Mouse (Mus musculus): ENCODE measurements at regions not wholly inside any gene's neighbourhood (a gene's known extent, or its start where the extent isn't known, plus 50 kb on each side); places are given as distances from the start of the nearest gene placed in this dataset.
"Not testable (repeated sequence)": the region's sequence is repeated elsewhere in the genome, so short reads cannot be mapped to it uniquely, and the experiment has no call there.

DNA sequence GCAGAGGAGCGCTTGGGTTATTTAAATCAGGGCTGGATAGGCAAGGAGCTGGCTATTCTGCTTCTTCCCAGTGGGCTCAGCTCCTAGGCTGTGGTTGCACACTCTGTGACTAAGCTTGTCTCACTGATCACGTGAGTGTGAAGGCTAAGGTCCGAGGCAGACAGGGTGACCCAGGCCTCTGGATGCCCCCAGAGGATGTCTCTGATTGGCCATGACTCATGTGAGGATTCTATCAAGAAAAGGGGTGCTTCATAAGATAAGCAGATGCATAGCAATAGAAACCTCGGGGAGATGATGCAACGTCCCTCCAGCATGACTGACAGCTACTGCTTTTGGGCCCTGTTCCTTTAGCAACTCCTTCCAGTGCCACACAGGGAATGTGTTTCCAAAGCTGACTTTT lies 440.2 kb downstream of the Tcerg1l start:
- H3K4me2 ChIP-seq: no peak overlapping the region
- H3K4me3 ChIP-seq (replicated peaks): no peak overlapping the region
- H3K27ac ChIP-seq: no peak overlapping the region
- H3K27me3 ChIP-seq: no peaks in the 10 kb centered on the region
- WGBS: 70% methylated on average over 5 of the region's 5 CpGs
- ATAC-seq (replicated peaks; ENCODE audit: low FRiP score): no peak
- H3K36me3 ChIP-seq: no peaks in the 10 kb centered on the region
- H3K4me1 ChIP-seq: no peaks in the 10 kb centered on the region
- no peaks in the 10 kb centered on the region for H3K9me3 ChIP-seq (replicated peaks)
- no peak overlapping the region for H3K9ac ChIP-seq

GRCm38 (mm10) chr7:137957848-137958247 lies 439.7 kb downstream of the Tcerg1l start:
- Histone ChIP-seq H3K4me3 (replicated peaks) (no peak overlapping the region), H3K4me2 (no peak overlapping the region), H3K27ac (no peak overlapping the region), H3K4me1 (no peaks in the 10 kb centered on the region), H3K36me3 (no peaks in the 10 kb centered on the region), H3K9me3 (replicated peaks) (no peaks in the 10 kb centered on the region), H3K9ac (no peak overlapping the region), H3K27me3 (no peaks in the 10 kb centered on the region)
- 73% methylated on average over 5 of the region's 5 CpGs for WGBS
- no peak for ATAC-seq (replicated peaks; ENCODE audit: low FRiP score)

DNA sequence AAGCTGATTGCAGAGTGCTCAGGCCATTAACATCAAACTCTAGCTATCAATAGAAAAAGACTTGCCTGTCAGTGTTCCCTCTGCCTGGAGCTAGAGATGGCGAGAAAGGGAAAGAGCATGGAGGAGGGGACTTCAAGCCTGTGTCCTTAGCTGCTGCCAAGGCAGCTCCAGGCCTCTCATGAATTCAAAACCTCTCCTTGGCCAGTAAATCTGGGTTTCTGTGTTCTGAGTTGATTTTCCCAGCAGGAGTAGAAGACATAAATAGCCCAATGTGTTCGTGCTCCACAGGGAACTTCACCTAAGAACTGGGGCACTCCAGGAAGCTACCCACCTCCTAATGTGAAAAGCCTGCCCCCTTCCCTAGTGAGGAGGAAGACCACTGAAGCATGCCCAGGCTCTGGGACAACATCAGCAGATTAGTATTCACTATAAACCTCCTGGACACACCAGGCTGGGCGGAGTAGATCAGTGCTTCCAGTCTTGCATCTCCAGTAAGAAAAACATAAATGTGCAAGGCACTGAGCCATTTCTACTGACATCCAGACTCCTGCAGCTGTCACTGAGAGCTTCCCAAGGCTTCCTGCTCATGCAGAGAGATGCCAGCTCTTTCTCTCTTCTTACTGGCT lies 433.9 kb downstream of the Tcerg1l start:
- Histone ChIP-seq H3K36me3 (no peaks in the 10 kb centered on the region), H3K9ac (no peak overlapping the region), H3K27me3 (no peaks in the 10 kb centered on the region), H3K27ac (no peak overlapping the region), H3K4me3 (replicated peaks) (no peak overlapping the region), H3K4me1 (no peaks in the 10 kb centered on the region), H3K9me3 (replicated peaks) (no peaks in the 10 kb centered on the region), H3K4me2 (no peak overlapping the region)
- WGBS: 61% methylated on average over 3 of the region's 3 CpGs
- ATAC-seq (replicated peaks; ENCODE audit: low FRiP score): no peak

GRCm38 (mm10) chr7:137974705-137975104 lies 422.8 kb downstream of the Tcerg1l start:
- H3K4me2 ChIP-seq: no peak overlapping the region
- no peaks in the 10 kb centered on the region for H3K36me3 ChIP-seq
- H3K4me3 ChIP-seq (replicated peaks): no peak overlapping the region
- WGBS: 92% methylated on average over 5 of the region's 5 CpGs
- no peak overlapping the region for H3K27ac ChIP-seq
- no peak overlapping the region for H3K9ac ChIP-seq
- no peaks in the 10 kb centered on the region for H3K4me1 ChIP-seq
- ATAC-seq (replicated peaks; ENCODE audit: low FRiP score): no peak
- no peaks in the 10 kb centered on the region for H3K27me3 ChIP-seq
- H3K9me3 ChIP-seq (replicated peaks): no peaks in the 10 kb centered on the region

GRCm38 (mm10) chr7:137977527-137977926 lies 420.0 kb downstream of the Tcerg1l start:
- no peak for ATAC-seq (replicated peaks; ENCODE audit: low FRiP score)
- Histone ChIP-seq H3K9ac (no peak overlapping the region), H3K27ac (no peak overlapping the region), H3K9me3 (replicated peaks) (no peaks in the 10 kb centered on the region), H3K27me3 (no peaks in the 10 kb centered on the region), H3K4me3 (replicated peaks) (no peak overlapping the region), H3K4me1 (no peaks in the 10 kb centered on the region), H3K36me3 (no peaks in the 10 kb centered on the region), H3K4me2 (no peak overlapping the region)
- 93% methylated on average over 1 of the region's 1 CpGs for WGBS

DNA sequence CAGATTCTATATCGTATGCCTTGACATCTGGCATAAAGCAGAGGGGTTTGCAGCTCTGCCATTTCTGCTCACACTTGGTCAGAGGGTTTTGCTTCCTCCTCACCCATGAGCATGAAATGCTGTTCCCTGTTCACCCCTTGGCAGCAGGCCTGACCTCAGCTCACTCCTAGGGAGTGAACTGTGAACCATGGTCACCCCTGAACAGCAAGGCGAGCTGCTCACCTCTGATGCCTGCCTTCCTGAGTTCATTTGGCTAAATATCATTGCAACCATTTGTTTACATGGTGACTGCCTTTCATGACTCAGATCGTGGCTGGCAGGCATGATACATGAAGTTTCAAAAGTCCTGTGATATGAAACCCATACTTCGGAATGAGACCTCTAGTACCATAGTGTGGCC lies 418.2 kb downstream of the Tcerg1l start:
- no peak overlapping the region for H3K4me3 ChIP-seq (replicated peaks)
- 78% methylated on average over 4 of the region's 4 CpGs for WGBS

DNA sequence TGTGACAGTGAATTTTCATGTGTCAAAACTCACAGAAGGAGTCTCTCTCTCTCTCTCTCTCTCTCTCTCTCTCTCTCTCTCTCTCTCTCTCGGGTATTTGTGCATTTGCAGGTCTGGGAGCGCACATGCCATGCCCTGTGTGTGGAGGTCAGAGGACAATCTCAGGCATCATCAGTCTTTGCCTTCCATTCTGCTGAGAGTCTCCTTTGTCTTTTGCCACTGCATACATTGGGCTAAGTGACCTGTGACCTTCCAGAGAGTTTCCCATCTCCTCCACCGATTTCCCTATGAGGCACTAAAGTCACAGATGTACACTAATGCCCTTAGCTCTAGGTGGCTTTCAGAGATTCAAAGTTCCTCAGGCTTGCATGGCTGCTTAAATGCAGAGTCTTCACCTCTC lies 391.7 kb downstream of the Tcerg1l start:
- Histone ChIP-seq H3K4me3 (replicated peaks) (no peak overlapping the region), H3K36me3 (no peaks in the 10 kb centered on the region), H3K27ac (no peak overlapping the region), H3K4me1 (no peaks in the 10 kb centered on the region), H3K9ac (no peak overlapping the region), H3K9me3 (replicated peaks) (no peaks in the 10 kb centered on the region), H3K4me2 (no peak overlapping the region), H3K27me3 (no peaks in the 10 kb centered on the region)
- no peak for ATAC-seq (replicated peaks; ENCODE audit: low FRiP score)
- WGBS: 49% methylated on average over 3 of the region's 3 CpGs

More for the DNA sequence above, 418.2 kb downstream of the Tcerg1l start:
- H3K27ac ChIP-seq: no peak overlapping the region
- no peak overlapping the region for H3K9ac ChIP-seq
- no peak for ATAC-seq (replicated peaks; ENCODE audit: low FRiP score)
- no peaks in the 10 kb centered on the region for H3K4me1 ChIP-seq
- H3K4me2 ChIP-seq: no peak overlapping the region
- no peaks in the 10 kb centered on the region for H3K27me3 ChIP-seq
- H3K9me3 ChIP-seq (replicated peaks): no peaks in the 10 kb centered on the region
- H3K36me3 ChIP-seq: no peaks in the 10 kb centered on the region

- no peak overlapping the region for H3K9ac ChIP-seq
- H3K9me3 ChIP-seq (replicated peaks): no peaks in the 10 kb centered on the region
- no peak overlapping the region for H3K4me2 ChIP-seq
- no peak overlapping the region for H3K27ac ChIP-seq
- H3K36me3 ChIP-seq: no peaks in the 10 kb centered on the region
- no peak for ATAC-seq (replicated peaks; ENCODE audit: low FRiP score)
- no peak overlapping the region for H3K4me3 ChIP-seq (replicated peaks)
- 70% methylated on average over 3 of the region's 3 CpGs for WGBS
- H3K4me1 ChIP-seq: no peaks in the 10 kb centered on the region
- H3K27me3 ChIP-seq: no peaks in the 10 kb centered on the region
Observed at GRCm38 (mm10) chr7:138006971-138007370, 390.6 kb downstream of the Tcerg1l start.

GRCm38 (mm10) chr7:138008601-138009000 lies 388.9 kb downstream of the Tcerg1l start:
- no peak for ATAC-seq (replicated peaks; ENCODE audit: low FRiP score)
- Histone ChIP-seq H3K27me3 (no peaks in the 10 kb centered on the region), H3K4me3 (replicated peaks) (no peak overlapping the region), H3K4me2 (no peak overlapping the region), H3K36me3 (no peaks in the 10 kb centered on the region), H3K9me3 (replicated peaks) (no peaks in the 10 kb centered on the region), H3K9ac (no peak overlapping the region), H3K27ac (no peak overlapping the region), H3K4me1 (no peaks in the 10 kb centered on the region)
- WGBS: 60% methylated on average over 3 of the region's 3 CpGs

- not testable (repeated sequence) for H3K4me2 ChIP-seq; H3K27me3 ChIP-seq; H3K9ac ChIP-seq; H3K4me3 ChIP-seq (replicated peaks); H3K36me3 ChIP-seq; ATAC-seq (replicated peaks; ENCODE audit: low FRiP score); H3K9me3 ChIP-seq (replicated peaks); H3K4me1 ChIP-seq; H3K27ac ChIP-seq
- WGBS: 85% methylated on average over 1 of the region's 1 CpGs
Observed at GRCm38 (mm10) chr7:138024021-138024420, 373.5 kb downstream of the Tcerg1l start.

DNA sequence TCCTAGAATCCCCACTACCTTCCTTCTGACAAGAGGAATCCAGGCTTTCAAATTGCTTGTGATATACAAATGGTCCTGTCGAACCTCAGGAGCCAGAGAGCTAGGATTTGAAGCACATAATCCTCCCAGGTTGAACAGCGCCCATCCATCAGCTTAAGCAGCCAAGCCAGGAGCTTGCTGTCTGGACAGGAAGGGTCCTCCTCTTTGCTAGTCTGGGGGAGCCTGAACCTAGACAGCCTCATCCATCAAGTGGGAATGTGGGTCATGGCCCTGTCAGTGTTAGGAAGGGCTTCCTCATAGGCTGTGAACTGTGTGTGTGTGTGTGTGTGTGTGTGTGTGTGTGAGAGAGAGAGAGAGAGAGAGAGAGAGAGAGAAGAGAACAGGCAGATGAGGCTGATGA lies 345.8 kb downstream of the Tcerg1l start:
- H3K27me3 ChIP-seq: no peaks in the 10 kb centered on the region
- no peak overlapping the region for H3K4me2 ChIP-seq
- no peak overlapping the region for H3K27ac ChIP-seq
- H3K36me3 ChIP-seq: no peaks in the 10 kb centered on the region
- H3K9ac ChIP-seq: no peak overlapping the region
- no peaks in the 10 kb centered on the region for H3K4me1 ChIP-seq
- ATAC-seq (replicated peaks; ENCODE audit: low FRiP score): no peak
- 18% methylated on average over 2 of the region's 2 CpGs for WGBS
- no peak overlapping the region for H3K4me3 ChIP-seq (replicated peaks)
- no peaks in the 10 kb centered on the region for H3K9me3 ChIP-seq (replicated peaks)

GRCm38 (mm10) chr7:138054756-138055155 lies 342.8 kb downstream of the Tcerg1l start:
- H3K36me3 ChIP-seq: no peaks in the 10 kb centered on the region
- H3K27me3 ChIP-seq: no peaks in the 10 kb centered on the region
- ATAC-seq (replicated peaks; ENCODE audit: low FRiP score): no peak
- H3K9me3 ChIP-seq (replicated peaks): no peaks in the 10 kb centered on the region
- H3K27ac ChIP-seq: no peak overlapping the region
- 81% methylated on average over 8 of the region's 8 CpGs for WGBS
- no peak overlapping the region for H3K4me3 ChIP-seq (replicated peaks)
- H3K4me2 ChIP-seq: no peak overlapping the region
- H3K9ac ChIP-seq: no peak overlapping the region
- H3K4me1 ChIP-seq: no peaks in the 10 kb centered on the region

- Histone ChIP-seq H3K36me3 (no peaks in the 10 kb centered on the region), H3K4me2 (no peak overlapping the region), H3K27ac (no peak overlapping the region), H3K9me3 (replicated peaks) (no peaks in the 10 kb centered on the region), H3K4me3 (replicated peaks) (no peak overlapping the region), H3K27me3 (no peaks in the 10 kb centered on the region), H3K9ac (no peak overlapping the region), H3K4me1 (no peaks in the 10 kb centered on the region)
- ATAC-seq (replicated peaks; ENCODE audit: low FRiP score): no peak
- WGBS: 8% methylated on average over 7 of the region's 7 CpGs
Observed at GRCm38 (mm10) chr7:138061116-138061515, 336.4 kb downstream of the Tcerg1l start.
